Mouse (Mus musculus): ENCODE measurements at regions not wholly inside any gene's neighbourhood (a gene's known extent, or its start where the extent isn't known, plus 50 kb on each side); places are given as distances from the start of the nearest gene placed in this dataset.

DNA sequence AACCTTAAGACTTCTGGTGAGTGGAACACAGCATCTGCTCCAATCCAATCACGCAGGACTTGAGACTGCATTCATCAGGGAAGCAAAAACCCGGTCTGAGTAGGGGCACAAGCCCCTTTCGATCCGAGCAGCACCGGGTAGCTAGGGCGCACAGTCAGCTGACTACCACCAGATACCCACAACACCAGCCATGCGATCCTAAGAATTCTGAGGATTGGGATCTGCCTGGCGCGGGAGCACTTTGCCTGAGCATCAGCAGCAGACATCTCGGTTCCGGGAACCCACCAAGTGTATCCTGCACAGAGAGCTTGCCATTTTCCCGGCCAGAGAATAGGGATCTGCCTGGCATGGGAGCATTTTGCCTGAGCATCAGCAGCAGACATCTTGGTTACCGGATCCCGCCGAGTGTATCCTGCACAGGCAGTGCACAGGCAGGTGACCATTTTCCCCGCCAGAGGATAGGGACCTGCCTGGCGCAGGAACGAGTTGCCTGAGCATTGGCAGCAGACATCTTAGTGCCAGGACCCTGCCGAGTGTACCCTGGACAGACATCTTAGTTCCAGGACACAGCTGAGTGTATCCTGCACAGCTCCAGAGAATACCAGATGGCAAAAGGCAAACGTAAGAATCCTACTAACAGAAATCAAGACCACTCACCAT lies 58.8 kb downstream of the Tpm3-rs7 start:
- DNase-seq, result peak; percentile 26 to 32

Measured in cerebellum, adult 18-20 months (tissue).